Mouse (Mus musculus) layer of hippocampus, postnatal 36 days (tissue): Measurements from ENCODE around the gene Ahsa2. TPM values are rescaled to one million over a fixed set of nuclear protein-coding genes. Genes with fewer than 3 reads are reported as not detected.
"Not testable (repeated sequence)": the region's sequence is repeated elsewhere in the genome, so short reads cannot be mapped to it uniquely, and the experiment has no call there.

Source experiments
- DNase-seq, 2 experiments: peaks; one replicate each; pipeline ENCODE4 v3.0.0; 2022
- microRNA-seq, 2 experiments: library from miRNA; unstranded; fragments of <30 nt; microRNA quantifications; one replicate each; pipeline ENCODE4 v1.2.0; 2021
- total RNA-seq, 2 experiments: library from RNA; stranded (reverse); gene quantifications; 2 replicates each; pipeline ENCODE4 v1.2.3; 2021

The Ahsa2 gene
- 10 to 100 TPM; 64.2 to 71.6 TPM for total RNA-seq

DNA sequence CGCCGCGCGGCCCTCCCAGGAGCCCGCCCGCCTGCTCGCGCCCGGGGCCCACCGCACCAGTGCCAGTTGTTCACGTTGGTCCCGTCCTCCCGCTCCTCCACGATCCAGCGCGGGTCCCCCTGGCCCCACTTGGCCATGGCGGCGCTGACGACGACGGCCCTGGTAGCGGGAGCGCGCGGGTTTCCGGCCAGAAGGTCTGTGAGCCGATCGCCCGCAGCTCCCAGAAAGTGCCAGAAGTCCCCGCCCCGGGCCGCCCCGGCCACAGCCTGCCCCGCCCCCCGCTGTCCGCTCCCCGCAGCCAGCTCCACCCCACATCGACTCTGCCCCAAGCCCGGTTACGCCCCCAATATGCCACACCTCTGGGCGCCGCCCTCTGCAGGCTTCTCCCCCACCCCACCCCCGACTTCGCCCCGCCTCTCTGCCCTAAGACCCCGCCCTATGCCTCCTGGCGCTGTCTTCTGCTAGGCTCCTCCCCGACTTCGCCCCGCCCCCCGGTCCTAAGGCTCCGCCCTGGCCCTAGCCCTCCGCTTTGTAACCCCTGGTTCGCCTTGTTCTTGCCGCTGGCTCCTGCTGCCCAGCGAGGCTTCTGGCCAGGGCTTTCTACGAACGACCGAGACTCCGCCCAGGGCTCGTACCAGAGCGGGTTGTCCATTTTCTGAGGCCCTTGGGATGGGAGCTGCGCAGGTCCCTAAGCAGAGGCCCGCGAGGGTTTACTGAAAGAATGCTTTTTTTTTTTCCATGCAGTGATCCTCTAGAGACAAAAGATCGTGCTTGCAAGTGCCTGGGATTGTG lies at the start of gene Ahsa2:
Ahsa2 (minus strand) TSS at position 313 of the 792 bp plus-strand sequence.
- DNase-seq = peak; percentile 92 to 95

GRCm38 (mm10) chr11:23537446-23537845 lies 39.6 kb upstream of the Ahsa2 start:
- no peak for DNase-seq

DNA sequence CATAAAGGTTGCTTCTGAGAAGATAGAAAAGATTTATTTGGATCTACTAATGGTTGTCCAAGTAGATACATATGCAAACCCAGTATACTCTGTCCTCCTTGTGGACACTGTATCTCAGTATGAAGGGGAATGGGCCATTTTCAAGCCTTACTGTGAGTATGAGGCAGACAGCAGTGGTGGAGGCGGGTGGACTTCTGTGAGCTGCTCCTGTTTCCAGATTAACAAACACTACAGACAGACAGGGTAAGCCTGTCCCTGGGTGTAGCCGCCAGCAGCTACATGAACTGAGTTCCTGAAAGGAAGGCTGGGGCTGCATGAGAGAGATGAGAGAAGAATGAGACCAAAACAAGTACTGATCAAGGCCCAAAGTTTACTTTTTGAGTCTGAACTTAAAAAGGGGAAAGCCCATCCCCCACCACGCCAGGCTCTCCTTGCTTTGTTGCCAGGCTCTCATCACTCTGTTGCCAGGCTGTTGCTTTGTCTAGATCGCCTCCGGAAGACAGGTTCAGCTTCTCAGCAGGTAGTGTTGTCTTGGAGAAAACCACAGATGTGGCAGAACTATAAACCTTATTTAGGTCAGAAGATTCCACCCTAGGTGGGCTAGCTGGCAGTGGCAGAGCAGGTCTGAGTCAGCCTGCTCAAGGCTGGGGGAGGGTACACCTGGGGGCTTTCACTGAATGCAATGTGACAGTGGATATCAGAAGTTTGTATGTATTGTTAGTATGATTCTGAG lies 22.8 kb upstream of the Ahsa2 start, which contains the start of gene 1700093K21Rik:
1700093K21Rik (minus strand) TSS at position 683 of the 733 bp plus-strand sequence.
- DNase-seq = no peak

GRCm38 (mm10) chr11:23518981-23519380 lies 21.2 kb upstream of the Ahsa2 start:
- no peak for DNase-seq

DNA sequence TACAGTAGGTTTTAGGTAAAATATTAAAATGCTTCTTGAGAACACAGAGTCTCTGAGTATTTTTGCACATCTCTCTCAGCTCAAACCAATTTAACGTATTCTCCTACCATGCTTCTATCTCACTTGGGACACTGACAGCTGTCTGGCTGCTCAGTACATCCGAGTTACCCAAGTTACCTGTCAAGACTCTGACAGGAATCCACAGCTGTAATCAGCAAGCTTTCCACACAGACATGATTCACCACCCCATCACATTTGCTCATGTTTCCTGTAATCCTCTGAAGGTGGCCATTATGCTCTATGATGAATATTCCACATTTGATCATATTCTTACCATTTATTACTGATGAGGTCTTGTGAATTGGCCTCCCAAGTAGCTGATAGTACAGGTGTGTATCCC lies 17.5 kb upstream of the Ahsa2 start:
- no peak for DNase-seq

DNA sequence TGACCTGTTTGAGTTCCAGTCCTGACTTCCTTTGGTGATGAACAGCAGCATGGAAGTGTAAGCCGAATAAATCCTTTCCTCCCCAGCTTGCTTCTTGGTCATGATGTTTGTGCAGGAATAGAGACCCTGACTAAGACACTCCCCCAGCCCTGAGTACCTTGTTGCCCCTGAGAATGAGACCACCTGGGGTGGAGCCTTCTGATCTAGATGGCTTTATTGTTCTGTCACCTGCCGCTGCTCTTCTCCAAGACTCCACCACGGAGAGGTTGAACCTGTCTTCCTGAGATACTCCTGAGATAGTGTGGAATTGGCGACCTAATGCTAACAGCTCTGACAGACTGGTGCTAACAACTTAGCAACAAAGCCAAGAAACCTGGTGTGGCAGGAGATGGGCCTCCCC lies 17.0 kb upstream of the Ahsa2 start:
- DNase-seq = not testable (repeated sequence)

- not testable (repeated sequence) for DNase-seq
Measured at GRCm38 (mm10) chr11:23504801-23505200, 7.0 kb upstream of the Ahsa2 start.

GRCm38 (mm10) chr11:23498609-23499008 lies 779 bp upstream of the Ahsa2 start:
- no peak for DNase-seq

GRCm38 (mm10) chr11:23497335-23497717 lies 504 bp downstream of the Ahsa2 start:
- DNase-seq = peak in 1 of 2 experiments; percentile 69

DNA sequence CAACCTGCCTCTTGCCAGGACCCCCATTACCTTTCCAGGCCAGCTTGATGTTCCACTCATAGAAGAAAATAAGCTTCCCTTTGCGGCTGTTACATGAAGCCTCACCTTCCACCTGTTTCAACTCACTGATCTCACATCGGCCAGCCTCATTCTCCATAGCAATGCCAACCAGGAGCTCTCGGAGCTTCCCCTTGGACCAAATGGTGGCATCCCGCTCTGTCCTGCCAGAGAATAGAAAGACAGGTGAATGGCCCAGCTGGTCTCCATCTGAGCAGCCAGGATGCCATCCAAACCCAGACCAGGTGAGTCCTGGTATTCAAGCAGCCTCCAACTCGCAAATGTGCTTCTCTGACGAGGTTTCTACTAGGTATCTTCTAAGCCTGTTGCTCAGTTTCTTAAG lies 1.2 kb downstream of the Ahsa2 start:
- DNase-seq = no peak

DNA sequence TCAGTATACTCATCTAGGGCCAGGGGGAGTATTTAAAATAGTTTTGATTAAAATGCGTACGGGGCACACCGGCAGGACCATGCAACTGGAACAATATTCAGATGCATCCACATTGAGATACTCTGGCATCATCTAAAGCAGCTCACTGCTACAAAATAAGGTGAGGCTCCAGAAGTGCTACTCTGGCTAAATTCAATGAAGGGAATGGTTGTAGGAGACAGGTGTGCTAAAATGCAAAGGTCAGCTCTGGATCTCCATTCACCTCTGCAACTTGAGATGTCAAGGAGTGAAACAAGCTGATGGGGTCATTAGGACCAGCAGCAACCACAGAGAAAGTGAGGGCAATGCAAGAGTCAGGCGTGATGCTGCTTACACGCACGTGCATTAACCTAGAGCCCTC lies 2.6 kb downstream of the Ahsa2 start:
- DNase-seq = no peak

- no peak for DNase-seq
Measured at GRCm38 (mm10) chr11:23492048-23492790, 5.6 kb downstream of the Ahsa2 start.

DNA sequence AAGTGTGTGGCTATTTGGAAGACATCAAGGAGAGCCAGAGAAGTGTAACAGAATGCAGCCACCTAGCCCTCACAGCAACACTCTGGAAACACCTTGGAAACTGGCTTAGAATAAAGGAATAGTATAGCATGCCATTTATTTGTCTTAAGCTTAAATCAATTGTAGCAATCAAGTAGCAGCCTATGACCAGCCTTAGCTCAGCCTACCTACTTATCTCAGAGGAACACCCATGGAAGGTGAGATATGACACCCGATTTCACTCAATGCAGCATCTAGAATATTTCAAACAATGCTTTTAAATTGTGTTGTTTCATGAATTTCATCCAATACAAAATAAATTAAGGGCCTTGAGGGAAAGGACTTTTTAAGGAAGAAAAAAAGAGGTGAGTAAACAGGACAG lies 7.9 kb downstream of the Ahsa2 start:
- DNase-seq = no peak

- DNase-seq = not testable (repeated sequence)
Measured at GRCm38 (mm10) chr11:23465862-23466261, 32.0 kb downstream of the Ahsa2 start.

Small RNA genes lying within 50 kb of the gene (microRNA-seq; reads per million reads assigned to microRNA genes)
- gene Gm47279 = 0 reads per million in 2 experiments

Other genes starting within 250 kb of the Ahsa2 start
- 10 to 100 TPM; 72.4 to 75.6 TPM for gene Xpo1, start 242.0 kb downstream of the Ahsa2 start, total RNA-seq
- gene Usp34, start 191.1 kb downstream of the Ahsa2 start, total RNA-seq = 10 to 100 TPM; 81.6 to 88.3 TPM
- gene 1700093K21Rik, start 23.1 kb upstream of the Ahsa2 start, total RNA-seq = not detected
- 10 to 100 TPM; 34.7 to 36.2 TPM for gene 0610010F05Rik, start 135.6 kb upstream of the Ahsa2 start, total RNA-seq
- 10 to 100 TPM; 12.4 to 15.5 TPM for gene Pus10, start 167.6 kb upstream of the Ahsa2 start, total RNA-seq
- 10 to 100 TPM; 28.4 to 29.7 TPM for gene Pex13, start 167.9 kb upstream of the Ahsa2 start, total RNA-seq